Mouse (Mus musculus) heart, postnatal 25 days (tissue): ENCODE results near the gene Card6. TPM values are rescaled to one million over a fixed set of nuclear protein-coding genes. Genes with fewer than 3 reads are reported as not detected.

Experiments
- DNase-seq: peaks from one replicate; pipeline ENCODE4 v3.0.0; 2022; ENCODE audit warnings: low spot score
- intact Hi-C: fragments of 180-260 bp; cut with DNase I; formaldehyde crosslinking; loops from one replicate; pipeline ENCODE4 v1.15.1; 2025
- total RNA-seq, 2 experiments: library from RNA; stranded (reverse); gene quantifications; 2 replicates each; pipeline ENCODE4 v1.2.3; 2021

Gene Card6
- total RNA-seq, 2 experiments from 2014 or later, result 6.8 to 7.0 TPM

DNA sequence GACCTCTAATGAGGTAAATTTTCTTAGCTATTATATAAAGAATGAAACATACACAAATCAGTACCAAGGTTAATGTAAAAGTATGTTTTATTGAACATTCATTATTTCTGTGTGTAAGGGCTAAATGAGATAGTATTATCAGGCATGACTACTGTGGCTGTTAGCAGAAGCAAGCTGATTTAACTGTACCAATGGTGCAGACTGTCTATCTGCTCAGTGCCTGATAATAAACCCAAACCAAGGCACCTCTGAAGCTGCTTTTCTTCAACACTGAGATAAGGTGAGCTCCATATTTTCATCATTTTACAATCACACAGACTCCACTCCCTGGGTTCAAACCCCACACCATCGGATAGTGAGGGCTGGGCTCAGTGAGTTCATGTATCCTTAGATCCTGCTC, 11.0 kb downstream of the Card6 start:
- no peak for DNase-seq
- intact Hi-C loops, result no loop called here

DNA sequence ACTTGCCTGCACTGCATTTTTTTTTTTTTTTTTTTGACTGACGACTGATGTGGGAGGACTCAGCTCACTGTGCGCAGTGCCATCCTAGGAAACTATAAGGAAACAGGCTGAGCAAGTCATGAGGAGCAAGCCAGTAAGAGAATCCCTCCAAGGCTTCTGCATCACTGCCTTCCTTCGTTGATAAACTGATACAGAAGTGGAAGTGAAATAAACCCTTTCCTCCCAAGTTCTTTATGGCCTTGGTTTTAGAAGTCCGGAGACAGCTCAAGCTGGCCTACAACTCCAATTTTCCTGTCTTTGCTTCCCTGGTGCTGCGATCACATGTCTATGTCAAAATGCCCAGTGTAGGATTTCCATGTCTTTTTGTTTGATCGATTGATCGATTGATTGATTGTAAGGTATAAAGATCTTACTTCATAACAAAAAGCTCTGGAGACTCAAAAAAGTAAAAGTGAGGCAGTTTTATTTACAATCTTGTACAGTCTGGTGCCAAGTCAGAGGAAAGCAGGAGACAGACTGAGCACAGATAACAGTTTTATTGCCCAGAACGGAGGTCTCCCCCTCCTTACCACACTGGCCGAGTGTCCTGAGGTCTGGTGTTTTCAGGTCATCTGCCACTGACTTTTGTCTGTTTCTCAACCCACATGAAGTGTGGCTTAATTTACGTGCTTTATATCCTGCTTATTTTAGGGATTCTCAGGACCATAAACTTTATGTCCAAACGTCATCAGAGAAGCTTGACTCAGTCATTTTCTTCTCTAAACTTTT, 12.6 kb downstream of the Card6 start:
- DNase-seq, result no peak
- intact Hi-C loops, result no loop called here

DNA sequence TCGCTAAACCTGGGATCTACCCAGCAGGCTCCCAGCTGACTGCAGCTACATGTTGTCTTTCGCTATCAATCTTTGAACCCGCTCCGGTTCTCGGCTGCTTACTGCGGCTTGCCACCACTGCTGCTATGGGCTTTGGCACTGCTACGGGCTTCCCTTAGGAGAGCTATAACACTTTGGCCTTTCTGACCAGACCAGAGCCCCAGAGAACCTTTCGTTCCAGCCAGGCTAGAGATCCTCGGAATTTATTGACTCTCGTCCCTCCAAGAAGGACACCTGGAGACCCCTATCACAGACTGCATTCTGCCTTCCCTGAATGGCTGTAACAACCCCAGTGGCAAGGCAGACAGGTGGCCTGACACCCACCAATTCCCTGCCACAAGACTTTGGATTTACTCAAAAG, 18.2 kb downstream of the Card6 start:
- DNase-seq, result no peak
- intact Hi-C loops, result no loop called here

GRCm38 (mm10) chr15:5088850-5089608, 19.3 kb downstream of the Card6 start:
- DNase-seq, result no peak
- intact Hi-C loops, result loop anchor here (5.0 kb wide), 1 partner anchor 1118 kb away; no protein-coding TSS in a partner anchor

DNA sequence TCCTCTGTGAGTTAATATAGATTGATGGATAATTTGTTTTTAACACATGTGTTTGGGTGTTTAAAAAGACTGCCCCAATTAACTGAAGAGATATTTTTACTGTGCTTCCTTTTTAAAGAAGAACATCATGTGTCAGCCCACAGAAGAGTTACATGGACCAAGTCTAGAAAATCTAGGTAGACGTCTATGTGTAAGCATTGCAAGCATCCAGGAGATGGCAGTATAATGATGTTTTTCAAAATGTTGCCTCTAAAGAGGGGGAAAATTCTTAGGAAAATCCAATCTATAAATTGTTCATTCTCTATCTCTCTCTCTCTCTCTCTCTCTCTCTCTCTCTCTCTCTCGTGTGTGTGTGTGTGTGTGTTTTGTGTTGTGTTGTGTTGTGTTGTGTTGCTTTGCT, 22.2 kb downstream of the Card6 start:
- no peak for DNase-seq

GRCm38 (mm10) chr15:5081235-5081634, 27.1 kb downstream of the Card6 start:
- intact Hi-C loops, result no loop called here
- DNase-seq, result no peak

More for the DNA sequence above, 22.2 kb downstream of the Card6 start:
- intact Hi-C loops, result loop anchor here (5.0 kb wide), 1 partner anchor 1121 kb away; no protein-coding TSS in a partner anchor

GRCm38 (mm10) chr15:5068801-5069518, 39.4 kb downstream of the Card6 start:
- intact Hi-C loops, result no loop called here
- peak; percentile 4 for DNase-seq

DNA sequence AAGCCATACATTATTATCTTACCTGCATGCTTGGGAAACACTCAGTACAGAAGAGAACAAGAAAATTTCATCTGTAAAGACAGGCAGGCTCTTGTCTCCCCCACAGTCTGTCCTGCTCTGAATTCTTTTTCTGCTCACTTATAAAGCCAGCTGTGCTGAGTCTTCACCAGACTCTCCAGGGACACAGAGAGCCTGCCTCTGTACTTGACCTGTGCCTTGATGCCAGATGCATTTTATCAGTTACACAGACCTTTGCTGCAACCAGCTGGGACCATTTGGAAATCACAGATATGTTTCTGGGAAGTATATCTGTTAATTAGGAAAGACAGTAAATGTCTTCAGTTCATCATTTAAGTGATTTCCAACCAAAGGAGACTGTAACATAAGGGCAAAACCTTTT, 44.7 kb downstream of the Card6 start, which contains the start of gene C7:
Gene C7, minus strand, starts transcription at position 106 of the 400 bp plus-strand sequence.
- intact Hi-C loops, result no loop called here
- no peak for DNase-seq

Other genes with a start within 250 kb of the Card6 start
- not detected for gene Mroh2b, start 209.8 kb downstream of the Card6 start, total RNA-seq
- gene C7, start 44.8 kb downstream of the Card6 start, total RNA-seq, result 1 to 10 TPM; 1.6 to 2.3 TPM
- 100 to 1,000 TPM; 178 to 197 TPM for gene Rpl37, start 8.1 kb upstream of the Card6 start, total RNA-seq
- 10 to 100 TPM; 12.8 to 15.2 TPM for gene Prkaa1, start 35.3 kb upstream of the Card6 start, total RNA-seq
- gene Ttc33, start 77.0 kb upstream of the Card6 start, total RNA-seq, result 10 to 100 TPM; 32.6 to 39.5 TPM
- 1 to 10 TPM; 2.5 to 2.6 TPM for gene Ptger4, start 135.6 kb upstream of the Card6 start, total RNA-seq